Mouse (Mus musculus): ENCODE results near the gene Rasgrp2. TPM values are rescaled to one million over a fixed set of nuclear protein-coding genes. Genes with fewer than 3 reads are reported as not detected.

Gene Rasgrp2
- polyA plus RNA-seq, 1 experiment from 2014 or later, result 13.1 TPM

- Histone ChIP-seq H3K27ac (peak overlapping the region; percentile 78), H3K27me3 (peaks cover 80% of the 10 kb centered on the region), H3K4me2 (peak overlapping the region; percentile 75), H3K9me3 (no peaks in the 10 kb centered on the region), H3K4me3 (replicated peaks) (no peak overlapping the region), H3K9ac (no peak overlapping the region), H3K4me1 (peaks cover 96% of the 10 kb centered on the region), H3K36me3 (replicated peaks) (no peaks in the 10 kb centered on the region)
- peak; percentile 53; the same call in 1 of the 2 replicates for ATAC-seq (ENCODE audit: low FRiP score)
- WGBS, result 23% methylated on average over 5 of the region's 5 CpGs
Measured at GRCm38 (mm10) chr19:6425595-6425994, 26.5 kb downstream of the Rasgrp2 start.

- WGBS, result 9% methylated on average over 13 of the region's 13 CpGs
- peaks cover 83% of the 10 kb centered on the region for H3K4me1 ChIP-seq
- peak overlapping the region; percentile 75 for H3K4me2 ChIP-seq
- H3K27ac ChIP-seq, result peak overlapping the region; percentile 56
- H3K9ac ChIP-seq, result no peak overlapping the region
- H3K9me3 ChIP-seq, result no peaks in the 10 kb centered on the region
- no peaks in the 10 kb centered on the region for H3K36me3 ChIP-seq (replicated peaks)
- H3K27me3 ChIP-seq, result peaks cover 77% of the 10 kb centered on the region
- ATAC-seq (ENCODE audit: low FRiP score), result no peak
- no peak overlapping the region for H3K4me3 ChIP-seq (replicated peaks)
Measured at GRCm38 (mm10) chr19:6426703-6427500, 27.8 kb downstream of the Rasgrp2 start.

- H3K9me3 ChIP-seq, result no peaks in the 10 kb centered on the region
- H3K4me1 ChIP-seq, result peaks cover 74% of the 10 kb centered on the region
- no peaks in the 10 kb centered on the region for H3K36me3 ChIP-seq (replicated peaks)
- peak; percentile 25; the same call in 1 of the 2 replicates for ATAC-seq (ENCODE audit: low FRiP score)
- H3K4me3 ChIP-seq (replicated peaks), result peak overlapping the region; percentile 41
- 0 out of 2 replicates have a peak overlapping the region, but pooled peaks have one; percentile 56 for H3K27ac ChIP-seq
- WGBS, result 1% methylated on average over 79 of the region's 94 CpGs
- H3K27me3 ChIP-seq, result peaks cover 71% of the 10 kb centered on the region
- peak overlapping the region; percentile 75 for H3K4me2 ChIP-seq
- H3K9ac ChIP-seq, result peak overlapping the region; percentile 56
Measured at GRCm38 (mm10) chr19:6427653-6428434, 28.7 kb downstream of the Rasgrp2 start.

GRCm38 (mm10) chr19:6428501-6429200 lies 29.5 kb downstream of the Rasgrp2 start:
- Histone ChIP-seq H3K4me2 (peak overlapping the region; percentile 75), H3K36me3 (replicated peaks) (no peaks in the 10 kb centered on the region), H3K9me3 (no peaks in the 10 kb centered on the region), H3K27me3 (peaks cover 67% of the 10 kb centered on the region), H3K4me3 (replicated peaks) (peak overlapping the region; percentile 41), H3K4me1 (peaks cover 70% of the 10 kb centered on the region), H3K9ac (peak overlapping the region; percentile 56), H3K27ac (0 out of 2 replicates have a peak overlapping the region, but pooled peaks have one; percentile 31)
- under 1% methylated on average over 60 of the region's 60 CpGs for WGBS
- ATAC-seq (ENCODE audit: low FRiP score), result peak; percentile 57

- peaks cover 55% of the 10 kb centered on the region for H3K4me1 ChIP-seq
Measured at GRCm38 (mm10) chr19:6443016-6443415, 43.9 kb downstream of the Rasgrp2 start.

GRCm38 (mm10) chr19:6445761-6446423 lies 46.8 kb downstream of the Rasgrp2 start:
- Histone ChIP-seq H3K27ac (peak overlapping the region; percentile 80), H3K4me3 (replicated peaks) (no peak overlapping the region; the same call in 1 of the 2 replicates), H3K4me2 (peak overlapping the region; percentile 40), H3K9me3 (no peaks in the 10 kb centered on the region), H3K4me1 (peaks cover 64% of the 10 kb centered on the region), H3K36me3 (replicated peaks) (no peaks in the 10 kb centered on the region), H3K27me3 (peaks cover 13% of the 10 kb centered on the region), H3K9ac (no peak overlapping the region)
- WGBS, result 3% methylated on average over 10 of the region's 10 CpGs
- peak; percentile 93 for ATAC-seq (ENCODE audit: low FRiP score)

More at GRCm38 (mm10) chr19:6443016-6443415, 43.9 kb downstream of the Rasgrp2 start:
- H3K4me2 ChIP-seq, result no peak overlapping the region
- 0 out of 2 replicates have a peak overlapping the region, but pooled peaks have one; percentile 4 for H3K27ac ChIP-seq
- H3K36me3 ChIP-seq (replicated peaks), result no peaks in the 10 kb centered on the region
- H3K4me3 ChIP-seq (replicated peaks), result no peak overlapping the region
- no peak overlapping the region for H3K9ac ChIP-seq
- 81% methylated on average over 10 of the region's 10 CpGs for WGBS
- no peaks in the 10 kb centered on the region for H3K9me3 ChIP-seq
- H3K27me3 ChIP-seq, result peaks cover 6% of the 10 kb centered on the region
- ATAC-seq (ENCODE audit: low FRiP score), result no peak

GRCm38 (mm10) chr19:6446736-6447437 lies 47.7 kb downstream of the Rasgrp2 start:
- H3K9ac ChIP-seq, result no peak overlapping the region
- H3K4me2 ChIP-seq, result peak overlapping the region; percentile 40
- peak overlapping the region; percentile 80 for H3K27ac ChIP-seq
- H3K36me3 ChIP-seq (replicated peaks), result no peaks in the 10 kb centered on the region
- 53% methylated on average over 7 of the region's 7 CpGs for WGBS
- no peak overlapping the region for H3K4me3 ChIP-seq (replicated peaks)
- no peaks in the 10 kb centered on the region for H3K9me3 ChIP-seq
- H3K4me1 ChIP-seq, result peaks cover 69% of the 10 kb centered on the region
- ATAC-seq (ENCODE audit: low FRiP score), result no peak
- peaks cover 13% of the 10 kb centered on the region for H3K27me3 ChIP-seq

- H3K9ac ChIP-seq, result peak overlapping the region; percentile 17; the same call in 1 of the 2 replicates
- peaks cover 78% of the 10 kb centered on the region for H3K4me1 ChIP-seq
- ATAC-seq (ENCODE audit: low FRiP score), result no peak
- H3K4me3 ChIP-seq (replicated peaks), result no peak overlapping the region
- H3K27me3 ChIP-seq, result peaks cover 13% of the 10 kb centered on the region
- no peaks in the 10 kb centered on the region for H3K9me3 ChIP-seq
- no peak overlapping the region for H3K27ac ChIP-seq
- 44% methylated on average over 5 of the region's 5 CpGs for WGBS
- no peaks in the 10 kb centered on the region for H3K36me3 ChIP-seq (replicated peaks)
- peak overlapping the region; percentile 29 for H3K4me2 ChIP-seq
Measured at GRCm38 (mm10) chr19:6448752-6449151, 49.6 kb downstream of the Rasgrp2 start.

GRCm38 (mm10) chr19:6449841-6450240 lies 50.7 kb downstream of the Rasgrp2 start:
- Histone ChIP-seq H3K9ac (no peak overlapping the region), H3K36me3 (replicated peaks) (no peaks in the 10 kb centered on the region), H3K27me3 (peaks cover 11% of the 10 kb centered on the region), H3K9me3 (no peaks in the 10 kb centered on the region), H3K27ac (no peak overlapping the region), H3K4me2 (no peak overlapping the region), H3K4me1 (peaks cover 77% of the 10 kb centered on the region), H3K4me3 (replicated peaks) (no peak overlapping the region)
- no peak for ATAC-seq (ENCODE audit: low FRiP score)
- 82% methylated on average over 7 of the region's 7 CpGs for WGBS

GRCm38 (mm10) chr19:6452030-6452494 lies 52.9 kb downstream of the Rasgrp2 start:
- peaks cover 55% of the 10 kb centered on the region for H3K4me1 ChIP-seq
- no peak overlapping the region for H3K4me3 ChIP-seq (replicated peaks)
- no peak overlapping the region for H3K4me2 ChIP-seq
- H3K27me3 ChIP-seq, result peaks cover 7% of the 10 kb centered on the region; the same call in 1 of the 2 replicates
- H3K9me3 ChIP-seq, result no peaks in the 10 kb centered on the region
- peak; percentile 72 for ATAC-seq (ENCODE audit: low FRiP score)
- no peak overlapping the region for H3K9ac ChIP-seq
- H3K27ac ChIP-seq, result peak overlapping the region; percentile 22; the same call in 1 of the 2 replicates
- no peaks in the 10 kb centered on the region for H3K36me3 ChIP-seq (replicated peaks)
- 20% methylated on average over 6 of the region's 6 CpGs for WGBS

Data from forebrain, embryonic 12.5 days (tissue).